Mouse (Mus musculus) erythroblast, embryonic 14.5 days (primary cell): ENCODE results near the gene Plagl2. TPM values are rescaled to one million over a fixed set of nuclear protein-coding genes. Genes with fewer than 3 reads are reported as not detected.

Source experiments
- H3K27me3 ChIP-seq: 2 replicates; pipeline ENCODE4 v1.6.1; 2012; ENCODE audit warnings: inconsistent platforms; ENCODE audit not compliant: control insufficient read depth
- H3K36me3 ChIP-seq: 2 replicates; pipeline ENCODE4 v1.6.1; 2012; ENCODE audit warnings: mild to moderate bottlenecking, inconsistent platforms; ENCODE audit not compliant: control insufficient read depth
- H3K4me1 ChIP-seq: 2 replicates; pipeline ENCODE4 v1.6.1; 2012; ENCODE audit warnings: inconsistent platforms; ENCODE audit not compliant: control insufficient read depth
- H3K4me3 ChIP-seq: replicated peaks from 2 replicates; pipeline ENCODE3; 2012; ENCODE audit warnings: moderate library complexity, mild to moderate bottlenecking, inconsistent platforms
- H3K9me3 ChIP-seq: 2 replicates; pipeline ENCODE4 v1.6.1; 2012; ENCODE audit warnings: low read length, inconsistent platforms, mixed read lengths; ENCODE audit not compliant: control insufficient read depth
- GATA1 ChIP-seq: IDR thresholded peaks from 2 replicates; pipeline ENCODE4 v1.6.1; 2012; ENCODE audit warnings: low read length, inconsistent platforms, mixed read lengths
- TAL1 ChIP-seq: IDR thresholded peaks from 3 replicates; pipeline ENCODE4 v1.6.1; 2012; ENCODE audit warnings: low read length, inconsistent platforms, mixed read lengths
- polyA plus RNA-seq: library from polyadenylated mRNA; stranded (reverse); fragments of >175 nt; gene quantifications from 2 replicates; pipeline ENCODE4 v1.2.3, GENCODE M21; 2012

Gene Plagl2
- polyA plus RNA-seq, 1 experiment: 2.2 TPM

DNA sequence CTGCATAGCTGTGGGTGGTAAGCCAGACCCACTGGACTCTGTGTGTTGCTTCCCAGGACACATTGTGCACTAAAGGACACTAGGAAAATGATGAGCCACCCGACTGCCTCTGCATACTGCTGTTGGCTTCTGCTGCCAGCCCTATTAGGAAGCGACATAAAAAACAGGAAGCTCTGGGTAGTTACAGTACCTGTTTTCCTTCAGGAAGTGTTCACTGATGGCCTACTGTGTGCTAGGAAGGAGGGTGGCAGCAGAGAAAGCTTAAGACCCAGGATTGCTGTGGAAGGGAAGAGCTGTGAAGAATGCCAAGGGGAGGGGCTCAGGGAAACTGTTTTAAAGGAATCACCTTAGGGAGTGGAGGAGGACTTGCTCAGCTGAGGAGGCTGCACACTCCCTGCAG lies 26.1 kb upstream of the Plagl2 start:
- peaks cover 69% of the 10 kb centered on the region for H3K36me3 ChIP-seq
- H3K4me3 ChIP-seq: no peak overlapping the region
- peaks cover 38% of the 10 kb centered on the region for H3K4me1 ChIP-seq
- TF ChIP-seq TAL1: no peak
- no peak for TF ChIP-seq GATA1
- no peaks in the 10 kb centered on the region for H3K27me3 ChIP-seq
- H3K9me3 ChIP-seq: no peaks in the 10 kb centered on the region

DNA sequence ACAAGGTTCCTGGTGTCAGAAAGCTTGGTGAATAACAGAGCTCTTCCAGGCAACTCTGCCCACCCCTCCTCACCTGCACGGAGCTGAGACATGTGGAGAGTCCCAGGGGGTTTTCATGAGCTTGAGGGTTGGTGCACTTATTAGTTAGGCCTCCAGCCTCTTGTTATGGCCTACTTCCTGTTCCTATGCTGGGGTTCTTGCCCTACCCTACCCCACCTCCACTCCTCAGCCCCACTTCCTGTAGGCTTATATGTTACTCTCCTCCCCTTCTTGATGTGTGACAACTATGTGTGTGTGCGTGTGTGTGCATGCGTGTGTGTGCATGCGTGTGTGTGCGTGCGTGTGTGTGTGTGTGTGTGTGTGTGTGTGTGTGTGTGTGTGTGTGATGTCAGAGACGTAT lies 21.8 kb upstream of the Plagl2 start:
- no peak overlapping the region for H3K4me3 ChIP-seq
- peaks cover 90% of the 10 kb centered on the region for H3K36me3 ChIP-seq
- TF ChIP-seq TAL1: no peak
- H3K9me3 ChIP-seq: no peaks in the 10 kb centered on the region
- no peaks in the 10 kb centered on the region for H3K27me3 ChIP-seq
- H3K4me1 ChIP-seq: peaks cover 47% of the 10 kb centered on the region

DNA sequence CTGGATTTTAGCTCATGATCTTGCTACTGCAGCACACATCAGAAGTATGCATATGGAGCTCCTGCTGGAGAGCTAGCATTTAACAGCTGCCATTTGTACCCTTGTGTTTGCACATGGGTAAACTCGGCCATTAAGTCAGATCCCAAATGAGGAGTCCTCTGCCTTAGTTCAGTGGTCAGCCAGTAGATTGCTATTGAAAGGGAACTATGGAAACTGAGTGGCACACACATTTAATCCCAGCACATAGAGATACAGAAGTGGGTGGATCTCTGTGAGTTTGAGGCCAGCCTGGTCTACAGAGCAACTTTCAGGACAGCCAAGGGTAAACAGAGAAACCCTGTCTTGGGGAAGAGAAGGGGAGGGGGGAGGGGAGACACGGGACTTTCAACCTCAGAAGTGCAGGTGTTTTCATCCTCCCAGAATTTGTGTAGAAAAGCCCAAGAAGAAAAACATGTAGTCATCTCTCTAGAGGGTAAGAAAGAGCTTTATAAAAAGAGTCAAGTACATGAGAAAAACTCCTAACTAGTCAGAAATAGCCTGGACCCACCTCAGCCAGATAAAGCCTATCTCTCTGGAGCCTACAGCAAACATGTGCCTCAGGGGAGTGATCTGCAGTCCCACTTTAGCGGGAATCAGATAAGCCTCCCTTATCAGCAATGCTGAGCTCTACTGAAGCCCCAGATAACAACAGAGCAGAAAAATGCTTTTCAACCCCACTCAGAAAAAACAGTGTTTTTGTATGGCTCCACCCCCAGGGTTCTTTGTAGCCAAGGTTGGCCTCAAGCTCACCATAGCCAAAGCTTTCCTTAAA lies 18.8 kb upstream of the Plagl2 start:
- TF ChIP-seq GATA1 (peak; percentile 92), TAL1 (no peak)
- Histone ChIP-seq H3K9me3 (no peaks in the 10 kb centered on the region), H3K36me3 (peaks cover 89% of the 10 kb centered on the region), H3K27me3 (no peaks in the 10 kb centered on the region), H3K4me3 (no peak overlapping the region), H3K4me1 (peaks cover 49% of the 10 kb centered on the region)

DNA sequence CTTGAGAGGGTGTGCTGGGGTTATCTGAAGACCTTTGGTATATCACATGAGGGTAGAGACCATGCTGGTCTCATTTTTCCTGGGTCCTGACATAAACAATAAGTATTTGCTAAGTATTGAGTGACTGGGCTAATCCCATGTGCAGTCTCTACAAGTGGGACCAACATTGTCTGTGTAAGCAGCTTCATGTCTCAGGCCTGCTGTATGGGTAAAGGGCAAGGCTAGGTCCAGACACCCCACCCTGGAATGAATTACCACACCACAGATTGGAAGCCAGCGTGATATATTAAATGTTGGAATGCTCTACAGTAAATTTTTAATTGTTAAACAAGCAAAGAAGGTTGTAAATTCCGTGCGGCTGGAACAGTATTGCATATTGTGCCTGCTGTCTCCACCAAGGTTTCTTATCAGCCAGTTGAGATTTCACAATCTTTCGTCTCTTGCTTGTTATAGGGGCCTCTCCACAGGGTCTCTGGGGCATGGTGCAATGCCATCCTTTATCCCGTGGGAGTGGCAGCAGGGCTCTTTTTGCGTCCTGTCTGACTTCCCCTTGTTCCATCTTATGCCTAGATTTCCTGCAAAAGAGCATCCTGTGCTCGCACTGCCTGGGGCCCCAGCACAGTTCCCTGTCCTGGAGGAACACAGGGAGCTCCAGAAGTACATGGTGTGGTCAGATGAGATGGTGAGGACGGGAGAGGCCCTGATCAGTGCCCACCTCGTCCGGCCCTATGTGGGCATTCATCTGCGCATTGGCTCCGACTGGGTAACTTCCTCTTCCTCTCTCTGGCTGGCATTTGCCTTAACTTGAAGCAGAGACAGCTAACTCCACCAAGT lies 18.0 kb upstream of the Plagl2 start:
- Histone ChIP-seq H3K27me3 (no peaks in the 10 kb centered on the region), H3K4me3 (no peak overlapping the region), H3K4me1 (peaks cover 49% of the 10 kb centered on the region), H3K9me3 (no peaks in the 10 kb centered on the region), H3K36me3 (peaks cover 88% of the 10 kb centered on the region)
- TF ChIP-seq TAL1: no peak
- TF ChIP-seq GATA1: no peak

DNA sequence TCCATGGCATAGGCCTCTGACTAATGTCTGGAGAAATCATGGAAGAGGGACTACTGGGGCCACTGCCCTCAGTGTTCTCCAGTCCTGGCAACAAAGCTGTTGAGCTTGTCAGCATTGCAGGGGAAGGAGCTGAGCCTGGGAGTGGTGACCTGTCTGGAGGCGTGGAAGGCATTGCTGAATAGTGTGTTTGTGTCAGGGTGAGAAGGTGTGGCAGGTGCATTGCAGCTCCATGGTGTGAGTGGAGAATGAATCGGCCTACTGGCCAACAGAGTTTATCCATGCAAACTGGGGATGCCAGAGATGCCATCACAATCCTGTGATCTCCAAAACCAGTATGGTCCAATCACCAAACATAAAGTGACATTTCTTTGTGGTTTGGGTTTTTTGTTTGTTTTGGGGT lies 15.4 kb upstream of the Plagl2 start:
- Histone ChIP-seq H3K4me3 (no peak overlapping the region), H3K27me3 (no peaks in the 10 kb centered on the region), H3K9me3 (no peaks in the 10 kb centered on the region), H3K36me3 (peaks cover 88% of the 10 kb centered on the region), H3K4me1 (peaks cover 38% of the 10 kb centered on the region)
- no peak for TF ChIP-seq GATA1
- TF ChIP-seq TAL1: no peak

DNA sequence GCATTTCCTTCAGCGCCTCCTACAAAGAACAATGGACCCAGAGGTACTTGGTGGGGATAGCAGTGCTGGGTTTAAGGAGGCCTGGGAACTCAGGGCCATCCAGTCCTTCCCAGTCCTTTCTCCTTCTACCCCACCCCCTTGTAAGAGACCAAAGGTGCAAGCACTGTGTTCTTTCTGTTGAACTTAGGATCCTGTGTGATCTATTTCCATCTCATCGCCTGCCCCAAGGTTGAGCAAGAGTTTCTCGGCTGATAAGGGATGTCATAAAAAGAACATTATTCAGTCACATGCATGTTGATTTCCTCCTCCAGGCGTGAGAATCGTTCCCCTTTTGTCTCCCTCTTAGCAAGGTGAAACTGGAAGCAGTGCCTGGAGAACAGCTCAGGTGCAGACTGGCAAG lies 8.5 kb upstream of the Plagl2 start:
- no peak for TF ChIP-seq TAL1
- TF ChIP-seq GATA1: no peak
- Histone ChIP-seq H3K27me3 (no peaks in the 10 kb centered on the region), H3K4me3 (no peak overlapping the region), H3K36me3 (peaks cover 86% of the 10 kb centered on the region), H3K4me1 (peaks cover 22% of the 10 kb centered on the region), H3K9me3 (no peaks in the 10 kb centered on the region)

GRCm38 (mm10) chr2:153242156-153242555 lies 930 bp upstream of the Plagl2 start:
- Histone ChIP-seq H3K36me3 (peaks cover 66% of the 10 kb centered on the region), H3K4me3 (peak overlapping the region; percentile 88), H3K4me1 (peaks cover 65% of the 10 kb centered on the region), H3K27me3 (no peaks in the 10 kb centered on the region), H3K9me3 (no peaks in the 10 kb centered on the region)
- TF ChIP-seq GATA1 (no peak), TAL1 (no peak)

DNA sequence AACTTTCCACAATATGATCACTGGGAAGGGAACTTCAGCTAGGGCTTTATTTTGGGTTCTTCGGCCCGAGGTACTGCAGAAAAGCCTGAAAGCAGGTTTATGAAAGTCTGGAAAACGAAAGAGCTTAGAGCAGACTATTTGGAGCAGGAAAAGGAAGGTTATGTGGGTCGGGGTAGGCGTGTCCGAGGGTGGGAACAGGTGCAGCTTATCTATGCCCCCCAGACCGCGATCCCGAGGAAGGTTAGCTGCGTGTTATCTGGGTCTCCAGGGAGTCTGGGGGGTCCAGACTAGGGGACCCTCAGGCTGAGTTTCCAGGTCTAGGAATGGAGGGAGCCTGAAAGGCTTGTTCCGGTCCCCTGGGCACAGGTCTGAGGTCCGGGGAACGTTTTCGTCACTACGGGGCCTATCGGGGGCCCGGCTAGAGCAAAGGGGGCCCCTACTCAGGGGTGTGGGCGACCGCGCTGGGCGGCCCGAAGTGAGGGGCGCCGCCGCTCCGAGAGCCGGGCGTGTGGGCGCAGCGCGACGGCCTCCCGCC lies 458 bp downstream of the Plagl2 start:
- peaks cover 70% of the 10 kb centered on the region for H3K36me3 ChIP-seq

DNA sequence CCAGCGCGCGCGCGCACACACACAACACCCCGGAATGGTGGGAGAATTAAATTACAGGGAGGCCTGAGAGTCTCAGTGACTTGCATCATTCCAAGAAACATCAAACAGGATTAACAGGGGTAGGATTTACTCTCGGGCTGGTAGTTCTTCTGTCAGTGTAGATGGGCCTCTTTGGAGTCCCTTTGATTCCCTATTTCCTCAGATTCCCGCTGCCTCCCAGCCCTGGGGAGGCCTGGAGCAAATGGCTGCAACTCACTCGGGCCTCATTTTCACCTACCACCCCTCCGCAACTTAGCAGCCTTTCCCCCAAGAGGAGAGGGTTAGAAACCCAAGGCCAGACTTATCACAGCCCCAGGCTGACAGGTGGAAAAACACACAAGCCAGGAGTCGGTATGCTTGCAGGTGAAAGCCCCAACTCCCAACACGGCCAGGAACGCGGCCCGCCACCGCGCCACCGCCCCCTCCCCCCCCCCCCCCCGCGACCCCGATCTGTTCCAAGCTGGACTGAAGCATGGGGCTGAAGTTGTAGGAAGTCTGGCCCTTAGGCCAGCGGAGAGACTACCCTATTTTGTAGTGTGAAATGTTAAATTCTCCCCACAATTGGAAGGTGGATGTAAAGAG lies 1.3 kb downstream of the Plagl2 start:
- TF ChIP-seq GATA1 (no peak), TAL1 (no peak)
- Histone ChIP-seq H3K27me3 (no peaks in the 10 kb centered on the region), H3K4me3 (peak overlapping the region; percentile 88), H3K9me3 (no peaks in the 10 kb centered on the region), H3K4me1 (peaks cover 72% of the 10 kb centered on the region), H3K36me3 (peaks cover 70% of the 10 kb centered on the region)

More for the DNA sequence above, 458 bp downstream of the Plagl2 start:
- no peaks in the 10 kb centered on the region for H3K27me3 ChIP-seq
- H3K4me3 ChIP-seq: peak overlapping the region; percentile 88
- H3K4me1 ChIP-seq: peaks cover 72% of the 10 kb centered on the region
- H3K9me3 ChIP-seq: no peaks in the 10 kb centered on the region
- peak; percentile 85 for TF ChIP-seq GATA1
- TF ChIP-seq TAL1: peak; percentile 78
